Mouse (Mus musculus): ENCODE data around the gene Timm8a2.

DNA sequence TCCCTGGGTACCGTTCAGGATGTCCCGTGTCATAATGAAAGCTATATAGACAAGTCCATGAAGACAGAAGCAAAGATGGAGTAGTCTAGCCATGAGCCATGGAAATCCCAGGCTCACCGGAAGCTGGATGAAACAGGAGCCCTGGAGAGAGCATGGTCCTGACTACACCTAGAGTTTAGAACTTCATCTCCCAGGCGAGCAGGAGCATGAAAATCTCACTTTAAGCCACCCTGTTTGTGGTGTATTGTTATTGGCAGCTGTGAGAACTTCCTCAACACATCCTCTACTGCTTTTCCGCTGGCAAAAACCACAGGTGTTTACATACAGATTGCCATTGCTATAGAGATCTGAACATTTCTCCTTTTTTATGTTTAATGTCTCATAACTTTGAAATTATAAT lies 29.1 kb downstream of the Timm8a2 start:
- no peak for TF ChIP-seq POLR2A (IDR thresholded peaks at IDR 0.05; ENCODE audit: extremely low read depth, insufficient read depth, low read length)
- no peak for TF ChIP-seq CTCF (IDR thresholded peaks at IDR 0.05; ENCODE audit: extremely low read depth, insufficient read depth, low read length)

All from cortical plate, adult 2 months (tissue).